Mouse (Mus musculus): ENCODE data around the gene Adcy9.

DNA sequence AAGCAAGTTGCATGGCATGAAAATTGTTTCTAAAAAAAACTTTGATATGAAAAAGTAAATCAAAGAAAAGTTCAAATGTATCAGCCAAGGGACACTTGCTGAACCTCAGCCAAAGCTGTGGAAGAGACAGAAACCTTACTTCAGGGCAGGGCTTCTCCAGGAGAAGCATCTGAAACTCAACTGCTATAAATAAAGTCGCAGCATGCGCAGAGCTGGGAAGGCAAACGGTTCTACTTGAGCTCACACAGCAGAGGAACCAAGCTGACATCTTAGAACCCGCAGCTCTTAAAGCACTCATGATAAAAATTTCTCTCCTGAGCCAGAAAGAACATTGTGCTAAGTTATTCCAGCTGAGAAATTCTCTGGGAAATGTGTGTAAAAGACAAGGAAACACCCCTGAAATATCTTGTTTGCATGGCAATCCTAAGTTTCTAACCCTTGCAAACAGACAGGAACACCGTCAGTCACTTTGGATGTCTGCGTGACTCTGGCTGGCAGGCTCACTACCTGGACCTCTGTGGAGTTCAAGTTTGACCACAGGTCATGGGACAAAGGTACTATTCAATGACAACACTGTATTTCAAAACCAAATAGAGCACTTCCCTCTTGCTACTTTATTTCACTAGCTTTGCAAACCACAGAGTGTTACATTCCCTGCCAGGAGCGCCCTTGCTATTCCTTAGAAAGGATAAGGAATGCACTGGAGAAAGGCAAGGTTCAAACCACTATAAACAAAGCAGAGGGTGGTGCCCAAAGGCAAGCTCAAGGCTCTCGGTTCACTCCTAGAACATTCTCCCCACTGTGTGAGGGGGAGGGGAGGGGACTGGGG lies 15.2 kb downstream of the Adcy9 start:
- TF ChIP-seq CTCF (conservative IDR thresholded peaks at IDR 0.05 in 1 of 2, IDR thresholded peaks at IDR 0.05 in 1 of 2; ENCODE audit: low read depth in 2 of 2, low read length in 2 of 2), result no peak
- TF ChIP-seq MXI1 (IDR thresholded peaks at IDR 0.05; ENCODE audit: low read depth, low read length), result no peak
